20 mouse cellular contexts compared by ENCODE assay signal in the genomic region with DNA sequence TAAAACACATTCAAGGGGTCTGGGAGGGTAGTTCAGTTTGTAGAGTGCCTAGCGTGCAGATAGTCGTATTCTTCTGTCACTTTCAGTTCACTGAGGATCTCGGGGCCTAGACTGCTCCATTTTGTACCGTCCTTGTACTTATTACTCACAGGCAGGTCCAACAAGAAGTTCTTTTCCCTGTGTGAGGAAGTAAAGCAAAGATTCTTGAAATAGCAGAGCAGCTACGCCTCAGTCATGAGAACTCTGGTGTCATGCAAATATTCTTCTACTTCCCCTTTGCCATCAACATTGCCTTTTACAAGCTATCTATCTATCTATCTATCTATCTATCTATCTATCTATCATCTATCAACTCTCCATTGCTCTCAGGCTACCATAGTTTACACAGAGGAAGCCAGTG. TPM values are rescaled to one million over a fixed set of nuclear protein-coding genes. Genes with fewer than 3 reads are reported as not detected.
DNase-seq lines count a peak whose midpoint lies in the region; ATAC-seq and TF ChIP-seq lines count a peak whose summit lies in the region.
"Had no signal": no experiment of that assay in that cellular context is flagged by ENCODE, and none has a peak within 500 bp of the region (broad histone marks: within the 10 kb centered on the region; RNA-seq: fewer than 3 reads in every experiment).

No protein-coding gene starts in this region.

- H3K27me3 ChIP-seq in liver, adult 2 months (ENCODE audit: control insufficient read depth, insufficient read depth, low read length), result no peaks in the 10 kb centered on the region
- no peaks in the 10 kb centered on the region for H3K27me3 ChIP-seq in liver, embryonic 12.5 days (replicated peaks)
- H3K27me3 ChIP-seq: heart, embryonic 15.5 days; kidney, embryonic 15.5 days; limb, embryonic 13.5 days; stomach, embryonic 15.5 days had no signal

- DNase-seq in liver, adult 2 months (ENCODE audit: extremely low read depth, low read depth, low spot score), result peak; percentile 39
- DNase-seq in spleen, postnatal 36 days (ENCODE audit: low spot score in 2 of 2), result peak; percentile 39 to 55
- no peak for DNase-seq in spleen, adult 18-20 months
- no peak for DNase-seq in cerebellum, adult 11-12 months
- no peak for DNase-seq in gastrocnemius, postnatal 36 days
- DNase-seq: cerebellum, adult 11 months; cerebellum, postnatal 25 days; gastrocnemius, adult 2 months; lung, embryonic 14.5 days; thymus, adult 2 months had no signal

- no peak overlapping the region for H3K27ac ChIP-seq in liver, adult 2 months (replicated peaks; ENCODE audit: insufficient read depth, low read depth, low read length)
- no peak overlapping the region for H3K27ac ChIP-seq in liver, embryonic 12.5 days
- H3K27ac ChIP-seq: forebrain, embryonic 10.5 days; gastrocnemius, adult 2 months; heart, embryonic 15.5 days; kidney, embryonic 15.5 days; limb, embryonic 13.5 days; midbrain, embryonic 10.5 days; stomach, embryonic 15.5 days had no signal

- peaks cover 14% of the 10 kb centered on the region; the same call in 1 of the 2 replicates for H3K79me2 ChIP-seq in liver, adult 2 months (ENCODE audit: control insufficient read depth, insufficient read depth, low read length)

- 95% methylated on average over 5 of the region's 5 CpGs for WGBS in liver, adult 2 months
- 77% methylated on average over 5 of the region's 5 CpGs for WGBS in liver, embryonic 12.5 days (ENCODE audit: insufficient replicate concordance)

- H3K4me2 ChIP-seq in liver, embryonic 12.5 days, result no peak overlapping the region
- H3K4me2 ChIP-seq: heart, embryonic 15.5 days; kidney, embryonic 15.5 days; limb, embryonic 13.5 days; lung, embryonic 14.5 days; stomach, embryonic 15.5 days had no signal

- no peak overlapping the region for H3K9ac ChIP-seq in liver, adult 2 months (ENCODE audit: low read depth, low read length)
- H3K9ac ChIP-seq in liver, embryonic 12.5 days, result no peak overlapping the region
- H3K9ac ChIP-seq: heart, embryonic 15.5 days; kidney, embryonic 15.5 days; limb, embryonic 13.5 days; lung, embryonic 14.5 days; stomach, embryonic 15.5 days had no signal

- TF ChIP-seq POLR2A in liver, adult 2 months (IDR thresholded peaks at IDR 0.05; ENCODE audit: extremely low read depth, insufficient read depth, low read length), result no peak

- ATAC-seq in liver, embryonic 12.5 days, result no peak
- ATAC-seq in megakaryocyte, adult 5-6 weeks (ENCODE audit: poor library complexity, severe bottlenecking), result peak; percentile 83
- ATAC-seq: hindbrain, embryonic 16.5 days; intestine, embryonic 16.5 days had no signal

- H3K4me1 ChIP-seq in liver, adult 2 months (ENCODE audit: control insufficient read depth, insufficient read depth, low read length), result peaks cover 11% of the 10 kb centered on the region; the same call in 1 of the 2 replicates
- peaks cover 21% of the 10 kb centered on the region for H3K4me1 ChIP-seq in liver, embryonic 12.5 days
- H3K4me1 ChIP-seq: stomach, embryonic 15.5 days had no signal

- intact Hi-C loops in gastrocnemius, postnatal 36 days (cut with DNase I), result no loop called here

- H3K36me3 ChIP-seq in liver, adult 2 months (ENCODE audit: control insufficient read depth, insufficient read depth, low read length), result peaks cover 48% of the 10 kb centered on the region
- H3K36me3 ChIP-seq in liver, embryonic 12.5 days, result peaks cover 40% of the 10 kb centered on the region

- TF ChIP-seq CTCF in liver, adult 2 months (IDR thresholded peaks at IDR 0.05; ENCODE audit: low read depth, low read length), result no peak

- H3K4me3 ChIP-seq in liver, adult 2 months (ENCODE audit: insufficient read depth, low read depth, low read length), result no peak overlapping the region
- no peak overlapping the region for H3K4me3 ChIP-seq in liver, embryonic 12.5 days
- H3K4me3 ChIP-seq: forebrain, embryonic 10.5 days; gastrocnemius, adult 2 months; heart, embryonic 15.5 days; kidney, embryonic 15.5 days; limb, embryonic 13.5 days; midbrain, embryonic 10.5 days; stomach, embryonic 15.5 days had no signal

- H3K9me3 ChIP-seq in liver, embryonic 12.5 days (replicated peaks), result no peaks in the 10 kb centered on the region
- H3K9me3 ChIP-seq: forebrain, embryonic 10.5 days; heart, embryonic 15.5 days; kidney, embryonic 15.5 days; limb, embryonic 13.5 days; midbrain, embryonic 10.5 days; stomach, embryonic 15.5 days had no signal

RNA-seq across cellular contexts. Expression of gene Cept1, which starts 5.8 kb away (rescaled TPM):
- 105 and 108 TPM in 2 replicates for total RNA-seq in liver, adult 2 months (2014; rRNA removed)
- polyA plus RNA-seq in liver, adult 2 months (2012; rRNA removed), result 32.9 and 33.2 TPM in 2 replicates
- polyA plus RNA-seq in liver, embryonic 12.5 days (2016; fragmentation: Nextera tagmentation; extraction: Ambion mirVana), result 23.2 and 31.3 TPM in 2 replicates
- total RNA-seq in megakaryocyte, adult 5-6 weeks (2015), result 69.6 and 74.0 TPM in 2 replicates
- 104 and 122 TPM in 2 replicates for total RNA-seq in megakaryocyte, adult 5-6 weeks (2017)
- 10 to 100 TPM; 15.8 to 19.3 TPM for total RNA-seq in gastrocnemius, postnatal 36 days (2021)

RNA-seq across cellular contexts. Expression of gene Dram2, which starts 5.8 kb away (rescaled TPM):
- 116 and 144 TPM in 2 replicates for total RNA-seq in liver, adult 2 months (2014; rRNA removed)
- polyA plus RNA-seq in liver, adult 2 months (2012; rRNA removed), result 47.0 and 48.6 TPM in 2 replicates
- 23.9 and 24.9 TPM in 2 replicates for polyA plus RNA-seq in liver, embryonic 12.5 days (2016; fragmentation: Nextera tagmentation; extraction: Ambion mirVana)
- 78.6 and 107 TPM in 2 replicates for total RNA-seq in megakaryocyte, adult 5-6 weeks (2015)
- total RNA-seq in megakaryocyte, adult 5-6 weeks (2017), result 72.5 and 94.8 TPM in 2 replicates
- total RNA-seq in gastrocnemius, postnatal 36 days (2021), result 10 to 100 TPM; 72.1 to 81.5 TPM

Comparison
In these comparisons a context has a peak if more than half of its experiments do, and no peak if none do; other contexts are left out.
1. DNase-seq: peak in liver, adult 2 months (single experiment) and spleen, postnatal 36 days (2 of 2); none in spleen, adult 18-20 months (0 of 2), cerebellum, adult 11-12 months (single experiment) and gastrocnemius, postnatal 36 days (0 of 2).